Mouse (Mus musculus): ENCODE results near the gene Casp12.
"Not testable (repeated sequence)": the region's sequence is repeated elsewhere in the genome, so short reads cannot be mapped to it uniquely, and the experiment has no call there.

Casp12 gene

DNA sequence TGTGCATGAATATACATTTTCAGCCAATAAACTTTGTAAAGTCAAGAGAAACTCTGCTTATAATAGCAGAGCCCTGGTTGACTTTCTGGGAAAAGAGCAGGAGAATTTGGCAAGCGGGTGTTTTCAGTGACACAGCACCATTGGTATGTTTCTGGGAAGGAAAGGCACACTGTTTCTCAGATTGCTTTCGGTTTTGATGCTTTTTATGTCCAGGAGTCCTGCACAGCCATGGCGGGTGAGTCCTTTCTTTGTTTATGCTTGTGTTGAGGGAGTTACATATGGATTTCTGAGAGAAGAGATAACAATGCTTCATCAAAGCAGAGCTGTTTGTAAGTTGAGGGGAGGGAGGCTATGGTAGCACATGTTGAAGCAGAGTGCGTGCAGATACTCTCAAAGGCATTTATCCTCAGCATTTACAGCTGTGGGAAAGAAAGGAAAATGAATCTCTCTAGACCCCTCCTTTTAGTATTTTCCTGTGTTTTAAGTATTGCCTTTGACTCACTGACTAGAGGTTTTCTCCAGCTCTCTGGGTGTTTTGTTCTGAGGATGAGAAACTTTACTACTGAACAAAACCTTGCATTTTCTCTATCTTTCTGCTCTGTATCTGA is at the start of gene Casp12:
Casp12 (plus strand) TSS at position 140 of the 608 bp plus-strand sequence.
- peak; percentile 28 for DNase-seq (ENCODE audit: low spot score)

DNA sequence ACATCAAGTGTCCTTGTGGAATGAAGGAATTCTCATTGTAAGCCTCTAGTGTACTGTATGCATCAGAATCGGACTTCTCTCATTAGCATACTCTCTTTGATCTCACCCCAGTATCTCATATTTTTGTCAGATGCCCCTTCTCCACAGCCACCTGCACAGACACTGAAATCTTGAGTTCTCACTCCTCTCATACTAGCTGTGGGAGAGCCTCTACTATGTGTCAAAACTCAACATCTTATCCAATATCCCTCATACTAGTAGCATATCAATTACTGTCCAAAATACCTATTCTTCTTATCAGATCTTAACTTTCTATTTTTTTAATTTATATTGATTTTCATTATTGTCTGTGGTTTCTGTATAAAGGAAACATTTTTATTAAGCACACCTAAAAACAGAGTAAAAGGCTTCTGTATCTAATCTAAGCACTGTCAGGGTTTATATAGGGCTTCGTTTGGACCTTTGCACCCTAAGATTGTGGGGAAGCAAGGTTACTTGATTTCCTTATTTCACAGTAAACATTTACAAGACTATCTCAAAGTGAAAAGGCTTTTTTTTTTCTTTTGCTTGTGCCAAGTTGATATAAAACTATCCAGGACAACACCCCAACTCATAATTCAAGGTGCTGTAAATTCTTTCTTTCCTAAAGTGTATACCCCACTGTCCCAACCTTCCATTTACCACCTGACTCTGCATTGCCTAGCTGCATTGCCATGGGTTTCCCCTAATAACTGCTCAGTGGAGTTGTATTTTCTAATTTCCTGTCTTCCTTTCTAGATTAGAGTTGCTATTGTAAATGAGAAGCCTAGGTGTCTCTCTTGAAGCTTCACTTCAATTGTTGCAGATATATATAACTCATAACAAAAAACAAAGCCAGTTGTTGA is 48.6 kb upstream of the Casp12 start:
- no peak for DNase-seq (ENCODE audit: low spot score)

DNA sequence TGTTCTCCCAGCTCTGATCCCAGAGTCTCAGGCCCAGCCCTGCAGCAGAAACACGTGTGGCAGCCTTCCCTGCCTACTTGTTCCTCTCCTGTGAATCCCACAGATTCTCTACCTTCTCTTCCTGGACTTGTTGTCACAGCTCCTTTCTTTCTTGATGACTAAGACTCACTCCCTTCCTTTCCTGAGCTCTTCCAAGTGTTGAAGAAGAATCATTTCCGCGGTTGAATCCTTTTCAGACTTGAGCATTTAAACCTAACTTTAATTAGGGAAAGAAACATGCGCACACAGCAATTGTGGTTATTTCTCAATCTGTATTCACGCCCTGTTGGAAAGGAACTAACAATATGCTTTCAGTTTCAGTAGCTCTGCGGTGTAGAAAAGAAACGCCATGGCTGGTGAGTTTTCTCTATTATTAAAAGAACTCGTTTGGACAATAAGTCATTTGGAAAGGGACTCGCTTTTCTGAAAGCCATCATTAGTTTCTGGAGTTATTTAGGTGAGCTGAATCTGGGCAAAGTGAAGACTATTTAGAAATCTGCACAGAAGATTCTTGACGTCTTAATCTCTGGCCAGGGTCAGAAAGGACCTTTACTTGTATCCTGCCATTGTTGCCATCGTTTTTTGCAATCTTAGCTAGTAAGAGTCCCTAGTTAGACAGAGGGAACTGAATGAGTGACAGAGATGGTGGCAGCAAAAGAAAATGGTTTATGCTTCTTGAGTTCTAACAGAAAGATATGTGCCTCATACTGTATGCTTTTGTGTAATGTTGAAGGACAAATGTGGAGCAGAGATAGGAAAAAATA is 46.7 kb upstream of the Casp12 start, which contains the start of gene Casp1:
Casp1 (plus strand) TSS at position 189 of the 803 bp plus-strand sequence.
- DNase-seq (ENCODE audit: low spot score) = no peak

DNA sequence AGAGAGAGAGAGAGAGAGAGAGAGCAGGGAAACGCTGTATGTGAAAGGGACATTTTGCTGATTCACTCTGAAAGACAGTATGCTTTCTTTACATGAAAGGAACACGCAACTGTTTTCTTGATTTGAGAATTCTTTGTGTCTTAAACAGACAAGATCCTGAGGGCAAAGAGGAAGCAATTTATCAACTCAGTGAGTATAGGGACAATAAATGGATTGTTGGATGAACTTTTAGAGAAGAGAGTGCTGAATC is 46.2 kb upstream of the Casp12 start:
- DNase-seq (ENCODE audit: low spot score) = no peak

DNA sequence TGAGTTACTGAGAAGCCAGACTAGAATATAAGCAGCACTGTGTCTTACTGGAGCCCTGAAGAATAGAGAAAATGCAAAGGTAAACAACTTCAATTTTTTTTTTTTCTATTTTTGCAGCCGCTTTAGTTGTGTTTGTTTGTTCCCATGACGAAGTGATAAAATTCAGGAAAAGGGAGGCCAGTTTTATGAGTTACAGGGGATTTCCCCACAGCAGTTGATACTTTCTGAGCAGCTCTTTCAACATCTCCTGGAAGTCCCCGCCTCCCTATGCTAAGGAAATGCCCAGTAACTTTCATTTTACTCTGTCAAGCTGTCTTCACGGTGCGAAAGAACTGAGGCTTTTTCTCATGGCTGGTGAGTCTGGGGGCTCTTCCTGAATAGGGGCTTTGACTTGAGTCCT is 36.7 kb upstream of the Casp12 start, which contains the start of gene Casp4:
Casp4 (plus strand) TSS at position 268 of the 400 bp plus-strand sequence.
- DNase-seq (ENCODE audit: low spot score) = peak; percentile 11

DNA sequence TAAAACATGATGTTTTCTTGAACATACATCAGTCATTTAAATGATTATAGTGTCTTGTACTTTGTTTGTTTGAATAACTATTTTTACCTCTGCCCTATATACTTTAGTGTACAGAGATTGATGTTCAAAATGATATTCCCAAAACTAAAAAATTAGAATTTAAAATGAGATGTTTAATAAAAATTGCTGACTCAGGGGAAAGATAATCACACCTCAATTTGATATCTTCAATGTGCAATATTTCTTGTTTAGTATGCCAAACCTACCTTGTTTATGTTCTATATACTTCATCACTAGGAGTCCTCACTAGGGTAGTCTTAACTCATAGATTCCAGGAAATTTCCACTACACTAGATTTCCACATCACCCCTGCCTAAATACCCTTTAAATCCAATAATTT is 35.1 kb upstream of the Casp12 start:
- no peak for DNase-seq (ENCODE audit: low spot score)

DNA sequence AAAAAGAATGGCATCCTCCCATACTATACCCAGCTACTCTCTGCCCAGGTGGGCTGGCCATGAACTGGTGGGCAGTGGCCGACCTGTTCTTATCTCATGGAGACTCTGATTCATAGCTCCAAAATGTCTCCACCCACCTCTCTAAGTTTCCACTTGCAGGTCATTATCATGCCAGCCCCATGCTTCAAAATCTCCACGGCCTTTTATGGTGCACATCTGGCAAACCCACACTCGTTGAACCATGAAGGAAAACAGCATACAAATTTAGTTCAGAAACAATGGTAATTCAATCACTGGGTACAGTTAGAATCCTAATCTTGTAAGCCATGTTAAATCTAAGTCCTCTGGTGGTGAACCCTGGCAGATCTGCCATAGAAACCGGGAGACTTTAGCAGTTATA is 33.8 kb upstream of the Casp12 start:
- no peak for DNase-seq (ENCODE audit: low spot score)

DNA sequence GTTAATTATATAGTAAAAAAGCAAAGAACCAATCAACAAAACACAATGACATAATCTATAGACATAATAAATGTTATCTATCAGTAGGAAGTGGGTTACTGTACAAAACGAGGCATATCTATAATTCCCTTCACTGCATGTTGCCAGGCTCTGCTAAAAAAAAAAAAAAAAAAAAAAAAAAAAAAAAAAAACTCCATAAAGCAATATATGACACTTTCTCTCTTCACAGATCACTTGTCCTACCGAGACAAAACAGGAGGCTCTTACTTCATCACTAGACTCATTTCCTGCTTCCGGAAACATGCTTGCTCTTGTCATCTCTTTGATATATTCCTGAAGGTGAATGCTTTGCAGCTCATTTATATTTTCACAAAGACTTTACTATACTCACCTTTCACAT is 17.0 kb upstream of the Casp12 start:
- no peak for DNase-seq (ENCODE audit: low spot score)

DNA sequence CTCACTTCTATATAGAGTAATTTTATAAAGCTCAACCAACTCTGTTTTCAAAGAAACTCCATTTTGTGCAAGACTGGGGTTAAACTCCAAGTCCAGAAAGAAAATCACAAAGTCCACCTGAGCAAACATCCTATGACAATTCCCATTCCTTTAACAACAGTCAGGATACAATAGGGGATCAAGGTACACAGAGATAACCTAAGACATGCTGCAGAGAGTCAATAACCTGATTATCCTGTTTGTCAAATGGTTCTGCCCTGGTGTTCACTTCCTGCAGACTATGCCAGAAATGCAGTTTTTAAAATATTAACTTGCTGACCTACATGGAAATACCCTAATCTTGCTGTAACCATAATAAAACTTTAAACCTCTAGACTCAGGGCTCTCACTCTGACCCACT is 12.8 kb upstream of the Casp12 start:
- DNase-seq (ENCODE audit: low spot score) = no peak

DNA sequence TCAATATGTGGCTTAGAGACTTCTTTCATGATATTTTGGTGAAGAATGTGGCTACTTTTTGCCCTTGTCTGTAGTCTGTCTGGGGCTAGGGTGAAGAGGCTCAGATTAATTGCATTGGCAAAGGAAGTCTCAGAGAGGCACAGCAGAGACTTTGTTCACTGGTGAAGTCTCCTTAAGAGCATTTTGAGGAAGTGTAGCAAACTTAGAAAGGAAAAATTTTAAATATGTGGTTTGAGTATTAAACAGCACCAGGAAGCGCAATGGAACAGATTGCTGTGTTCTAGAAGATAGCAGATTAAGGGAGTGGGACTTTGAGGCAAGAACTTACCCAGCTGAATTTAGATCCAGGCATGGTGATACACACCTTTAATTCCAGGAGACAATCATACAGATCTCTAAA is 11.8 kb upstream of the Casp12 start:
- no peak for DNase-seq (ENCODE audit: low spot score)

DNA sequence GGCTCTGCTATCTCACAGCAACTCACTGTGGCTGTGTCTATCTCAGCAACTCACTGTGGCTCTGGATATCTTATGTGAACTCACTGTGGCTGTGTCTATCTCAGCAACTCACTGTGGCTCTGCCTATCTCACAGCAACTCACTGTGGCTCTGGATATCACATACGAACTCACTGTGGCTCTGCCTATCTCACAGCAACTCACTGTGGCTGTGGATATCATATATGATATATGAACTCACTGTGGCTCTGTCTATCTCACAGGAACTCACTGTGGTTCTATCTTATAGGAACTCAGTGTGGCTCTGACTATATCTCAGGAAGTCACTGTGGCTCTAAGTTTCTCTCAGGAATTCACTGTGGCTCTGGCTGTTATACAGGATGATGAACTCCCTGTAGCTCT is 2.1 kb upstream of the Casp12 start:
- DNase-seq (ENCODE audit: low spot score) = no peak

DNA sequence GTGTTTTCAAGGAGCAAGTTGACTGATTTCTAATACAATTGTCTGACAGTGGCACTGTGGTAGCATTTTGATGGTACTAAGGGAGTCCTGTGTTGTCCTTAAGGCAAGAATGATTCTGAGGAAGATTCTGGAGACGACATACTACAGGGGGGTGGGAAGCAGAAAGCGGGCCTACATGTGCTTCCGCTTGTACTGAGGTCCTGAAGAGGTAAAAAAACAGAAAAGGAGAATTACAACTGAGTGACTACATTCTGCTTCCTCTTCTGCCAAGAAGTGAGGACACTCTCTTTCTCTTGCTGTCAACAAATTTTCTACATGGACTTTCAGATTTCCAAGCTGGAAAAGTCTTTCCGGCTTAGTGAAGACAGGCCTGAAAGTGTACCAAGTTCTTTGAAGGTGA is 1.1 kb upstream of the Casp12 start:
- DNase-seq (ENCODE audit: low spot score) = no peak

DNA sequence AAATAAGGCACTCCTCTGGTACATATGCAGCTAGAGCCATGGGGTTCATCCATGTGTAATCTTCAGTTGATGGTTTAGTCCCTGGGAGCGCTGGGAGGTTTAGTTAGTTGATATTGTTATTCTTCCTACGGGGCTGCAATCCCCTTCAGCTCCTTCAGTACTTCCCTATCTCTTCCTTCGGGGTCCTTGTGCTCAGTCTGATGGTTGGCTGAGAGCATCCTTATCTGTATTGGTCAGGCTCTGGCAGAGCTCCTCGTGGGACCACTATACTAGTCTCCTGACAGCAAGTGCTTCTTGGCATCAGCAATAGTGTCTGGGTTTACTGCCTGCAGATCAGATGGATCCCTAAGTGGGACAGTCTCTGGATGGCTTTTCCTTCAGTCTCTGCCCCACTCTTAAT is 2.2 kb downstream of the Casp12 start:
- no peak for DNase-seq (ENCODE audit: low spot score)

DNA sequence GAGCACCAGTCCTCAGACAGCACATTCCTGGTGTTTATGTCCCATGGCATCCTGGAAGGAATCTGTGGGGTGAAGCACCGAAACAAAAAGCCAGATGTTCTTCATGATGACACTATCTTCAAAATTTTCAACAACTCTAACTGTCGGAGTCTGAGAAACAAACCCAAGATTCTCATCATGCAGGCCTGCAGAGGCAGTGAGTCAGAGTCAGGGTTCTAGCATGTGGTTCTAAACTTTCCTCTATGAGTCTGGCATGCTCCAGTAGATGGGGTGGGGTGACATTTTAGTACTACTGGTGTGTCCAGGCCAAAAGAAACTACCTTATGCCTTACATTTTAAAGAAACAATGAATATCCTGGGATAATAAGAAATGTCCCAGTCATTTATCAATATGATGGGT is 8.4 kb downstream of the Casp12 start:
- DNase-seq (ENCODE audit: low spot score) = no peak

DNA sequence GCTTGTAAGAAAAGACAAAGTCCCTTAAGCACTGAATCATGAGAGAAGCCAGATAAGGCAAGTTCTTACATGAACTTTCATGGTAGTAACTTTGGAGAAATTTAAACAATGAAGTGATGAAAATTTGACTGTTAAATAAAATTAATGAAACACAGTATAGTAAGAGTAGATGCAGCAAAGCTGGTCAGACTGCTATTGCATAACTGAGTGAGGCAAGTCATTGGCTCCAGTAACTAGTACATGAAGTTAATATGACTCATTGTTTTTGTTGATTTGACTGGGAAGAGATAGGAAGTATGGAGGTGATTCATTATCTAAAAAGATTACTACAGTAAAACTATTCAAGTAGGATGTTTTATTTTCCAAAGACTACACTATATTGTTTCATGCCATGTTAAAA is 11.6 kb downstream of the Casp12 start:
- DNase-seq (ENCODE audit: low spot score) = peak; percentile 69

DNA sequence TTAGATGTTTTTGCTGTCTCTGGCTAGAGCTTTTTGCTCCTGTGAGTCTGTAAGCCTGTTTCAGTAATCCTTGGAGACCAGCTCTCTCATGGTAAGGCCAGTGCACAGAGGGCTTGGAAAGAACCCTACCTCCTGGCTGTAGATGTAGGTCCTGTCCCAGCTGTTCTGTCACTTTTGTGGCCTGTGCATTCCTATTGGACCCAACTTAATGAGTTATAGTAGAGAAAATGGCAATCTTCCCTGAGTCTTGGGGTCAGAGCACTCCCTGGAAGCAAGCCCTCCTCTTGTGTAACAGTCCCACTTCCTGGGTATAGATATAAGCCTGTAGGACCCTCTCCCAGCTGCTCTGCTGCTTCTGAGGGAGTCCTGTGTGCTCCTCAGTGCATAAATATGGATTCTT is 48.3 kb downstream of the Casp12 start:
- no peak for DNase-seq (ENCODE audit: low spot score)

DNA sequence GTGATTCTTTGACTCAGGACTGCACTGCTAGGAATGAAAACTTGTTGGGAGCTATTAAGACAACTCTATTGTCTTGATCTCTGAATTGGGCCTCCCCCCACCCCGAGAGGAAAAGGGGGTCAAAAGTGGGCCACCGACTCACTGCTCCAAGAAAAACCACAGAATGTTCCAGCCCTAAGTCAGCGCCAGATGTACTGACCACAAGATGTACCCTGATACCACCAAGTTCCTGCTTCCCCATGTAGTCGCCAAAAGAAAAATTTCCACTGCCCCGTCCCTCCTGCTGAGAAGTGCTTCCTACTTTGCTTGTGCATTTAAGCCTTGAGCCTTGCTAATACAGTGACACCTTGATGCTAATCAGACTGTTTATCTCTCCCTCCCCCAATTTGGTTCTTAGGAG is 50.6 kb downstream of the Casp12 start:
- not testable (repeated sequence) for DNase-seq (ENCODE audit: low spot score)

DNA sequence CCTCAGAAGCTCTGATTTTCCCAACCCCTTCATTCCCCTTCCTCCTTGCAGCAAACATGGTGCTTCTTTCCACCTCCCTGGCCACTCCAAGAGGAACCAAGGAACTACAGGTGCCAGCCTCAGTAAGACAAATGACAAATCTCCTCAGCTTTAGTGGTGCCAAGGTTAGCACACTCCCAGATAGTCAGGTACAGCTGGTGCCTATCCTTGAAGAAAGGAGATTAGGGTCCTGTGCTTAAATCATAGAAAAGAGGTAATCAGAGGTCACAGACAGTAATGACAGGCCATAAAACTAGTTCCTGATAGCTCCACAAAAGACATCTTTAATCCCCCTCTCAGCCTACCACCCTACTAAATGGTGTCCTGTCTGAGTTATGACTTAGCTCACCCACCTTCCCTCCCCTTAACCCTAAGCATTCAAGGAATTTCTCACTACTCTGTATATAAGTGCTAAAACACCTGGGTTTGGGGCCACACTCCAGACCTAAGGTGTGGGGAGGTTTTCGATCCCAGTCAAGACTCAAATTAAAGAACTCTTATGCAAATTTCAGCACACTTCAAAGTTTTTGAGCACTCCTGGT is 65.8 kb downstream of the Casp12 start:
- no peak for DNase-seq (ENCODE audit: low spot score)

DNA sequence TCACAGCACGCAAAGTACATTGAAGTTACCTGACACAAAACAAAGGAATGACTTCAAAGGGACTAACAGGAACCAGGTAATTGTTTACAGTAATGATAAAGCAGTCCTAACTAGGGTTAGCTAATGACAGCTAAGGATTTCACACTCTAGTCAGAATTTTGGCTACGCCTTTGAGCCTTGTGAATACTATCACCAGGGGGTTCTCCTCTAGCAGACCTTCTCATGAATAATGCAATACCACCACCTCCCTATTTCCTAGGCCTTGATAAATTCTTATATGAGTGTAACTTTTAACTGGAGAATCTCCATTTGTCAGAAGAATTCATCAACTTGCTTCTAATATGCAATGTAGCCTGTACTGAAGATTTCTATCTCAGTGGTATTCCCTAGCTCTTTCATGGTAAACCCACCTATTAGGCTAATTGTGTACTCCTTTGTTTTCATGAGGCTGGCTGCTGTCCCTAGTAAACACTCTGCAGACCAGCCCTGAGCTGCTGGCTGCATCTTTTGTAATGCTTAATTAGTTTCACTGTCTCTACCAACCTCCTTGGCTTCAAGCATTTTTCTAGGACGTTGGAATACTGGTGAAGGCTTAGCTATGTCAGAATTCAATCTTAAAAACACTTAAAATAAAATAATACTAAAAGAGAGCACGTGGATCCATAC is 67.3 kb downstream of the Casp12 start:
- DNase-seq (ENCODE audit: low spot score) = no peak

DNA sequence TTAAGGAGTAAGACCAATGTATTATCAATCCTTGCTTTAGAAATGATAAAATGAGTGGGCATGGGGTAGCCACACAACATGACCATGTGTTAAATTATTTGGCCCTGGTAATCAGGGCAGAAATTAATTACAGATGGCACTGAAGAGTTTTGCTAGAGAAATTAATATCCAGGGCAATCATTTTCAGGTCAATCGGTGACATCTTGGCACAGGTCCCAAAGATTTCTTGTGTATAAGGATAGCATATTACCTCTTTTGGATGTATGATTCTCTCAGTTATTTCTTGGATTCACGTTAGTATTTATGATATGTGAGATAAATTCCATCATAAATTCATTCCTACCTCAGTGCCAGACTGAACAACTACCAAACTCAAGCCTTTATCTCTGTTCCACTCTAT is 72.6 kb downstream of the Casp12 start:
- DNase-seq (ENCODE audit: low spot score) = no peak

All from urinary bladder, postnatal 14 days (tissue).